Mouse (Mus musculus) myocyte (in vitro differentiated cells): ENCODE data around the gene Ttll8. TPM values are rescaled to one million over a fixed set of nuclear protein-coding genes. Genes with fewer than 3 reads are reported as not detected.

ENCODE experiments used
- H3K27me3 ChIP-seq: one replicate; pipeline ENCODE4 v1.6.1; 2011; ENCODE audit not compliant: control insufficient read depth, insufficient read depth, insufficient read length
- H3K36me3 ChIP-seq: one replicate; pipeline ENCODE4 v1.6.1; 2011; ENCODE audit not compliant: control insufficient read depth, insufficient read depth
- H3K4me2 ChIP-seq: one replicate; pipeline ENCODE4 v1.6.1; 2011; ENCODE audit warnings: low read depth, control low read depth
- H3K4me3 ChIP-seq: one replicate; pipeline ENCODE4 v1.5.1; 2011; ENCODE audit warnings: mild to moderate bottlenecking, control low read depth, moderate library complexity
- H3K79me2 ChIP-seq: one replicate; pipeline ENCODE4 v1.6.1; 2011; ENCODE audit not compliant: control insufficient read depth, insufficient read depth
- H3ac ChIP-seq: one replicate; pipeline ENCODE4 v1.6.1; 2011; ENCODE audit not compliant: control insufficient read depth, insufficient read length
- CEBPB ChIP-seq: IDR thresholded peaks from 2 replicates; pipeline ENCODE4 v1.6.1; 2011; ENCODE audit warnings: mild to moderate bottlenecking, moderate library complexity; ENCODE audit not compliant: poor library complexity, insufficient read depth, severe bottlenecking
- E2F4 ChIP-seq: IDR thresholded peaks from one replicate; pipeline ENCODE4 v1.6.1; 2011; ENCODE audit warnings: mild to moderate bottlenecking, control low read depth, moderate library complexity; ENCODE audit not compliant: insufficient read depth
- MAX ChIP-seq: IDR thresholded peaks from one replicate; pipeline ENCODE4 v1.6.1; 2011; ENCODE audit warnings: low read depth, mild to moderate bottlenecking, control low read depth
- MYOD1 ChIP-seq, 3 experiments: IDR thresholded peaks; one replicate each; pipeline ENCODE4 v1.6.1; 2011; ENCODE audit warnings: control low read depth in 2 of 3, low read depth in 2 of 3, mild to moderate bottlenecking in 2 of 3, moderate library complexity in 1 of 3; ENCODE audit not compliant: insufficient read length in 2 of 3, control insufficient read depth in 1 of 3
- MYOG ChIP-seq, 3 experiments: IDR thresholded peaks; one replicate each; pipeline ENCODE4 v1.6.1; 2011; ENCODE audit warnings: control low read depth in 2 of 3, low read depth in 2 of 3, mild to moderate bottlenecking in 2 of 3; ENCODE audit not compliant: insufficient read length in 2 of 3, control insufficient read depth in 1 of 3, insufficient read depth in 1 of 3
- POLR2A ChIP-seq: IDR thresholded peaks from one replicate; pipeline ENCODE4 v1.6.1; 2011; ENCODE audit warnings: low read depth, mild to moderate bottlenecking, control low read depth, moderate library complexity; ENCODE audit not compliant: insufficient read length
- POLR2AphosphoS2 ChIP-seq: IDR thresholded peaks from one replicate; pipeline ENCODE4 v1.6.1; 2011; ENCODE audit warnings: low read depth, control low read depth; ENCODE audit not compliant: insufficient read length
- REST ChIP-seq: IDR thresholded peaks from one replicate; pipeline ENCODE4 v1.6.1; 2011; ENCODE audit warnings: mild to moderate bottlenecking, control low read depth, moderate library complexity; ENCODE audit not compliant: insufficient read depth, insufficient read length
- SRF ChIP-seq: IDR thresholded peaks from one replicate; pipeline ENCODE4 v1.6.1; 2011; ENCODE audit warnings: low read depth; ENCODE audit not compliant: control insufficient read depth, insufficient read length
- TCF12 ChIP-seq: IDR thresholded peaks from one replicate; pipeline ENCODE4 v1.6.1; 2011; ENCODE audit warnings: mild to moderate bottlenecking, control low read depth; ENCODE audit not compliant: poor library complexity, insufficient read depth, severe bottlenecking
- TCF3 ChIP-seq: IDR thresholded peaks from one replicate; pipeline ENCODE4 v1.6.1; 2011; ENCODE audit warnings: low read depth, control low read depth; ENCODE audit not compliant: insufficient read length
- USF1 ChIP-seq: IDR thresholded peaks from one replicate; pipeline ENCODE4 v1.6.1; 2011; ENCODE audit warnings: low read depth, mild to moderate bottlenecking, control low read depth, moderate library complexity
- polyA plus RNA-seq: library from polyadenylated mRNA; unstranded; fragments of >200 nt; fragmentation: generic; extraction: Trizol; gene quantifications from one replicate; pipeline ENCODE4 v1.2.1, GENCODE M21; 2012; ENCODE audit warnings: missing spikeins

Gene Ttll8
- polyA plus RNA-seq, 1 experiment = not detected

DNA sequence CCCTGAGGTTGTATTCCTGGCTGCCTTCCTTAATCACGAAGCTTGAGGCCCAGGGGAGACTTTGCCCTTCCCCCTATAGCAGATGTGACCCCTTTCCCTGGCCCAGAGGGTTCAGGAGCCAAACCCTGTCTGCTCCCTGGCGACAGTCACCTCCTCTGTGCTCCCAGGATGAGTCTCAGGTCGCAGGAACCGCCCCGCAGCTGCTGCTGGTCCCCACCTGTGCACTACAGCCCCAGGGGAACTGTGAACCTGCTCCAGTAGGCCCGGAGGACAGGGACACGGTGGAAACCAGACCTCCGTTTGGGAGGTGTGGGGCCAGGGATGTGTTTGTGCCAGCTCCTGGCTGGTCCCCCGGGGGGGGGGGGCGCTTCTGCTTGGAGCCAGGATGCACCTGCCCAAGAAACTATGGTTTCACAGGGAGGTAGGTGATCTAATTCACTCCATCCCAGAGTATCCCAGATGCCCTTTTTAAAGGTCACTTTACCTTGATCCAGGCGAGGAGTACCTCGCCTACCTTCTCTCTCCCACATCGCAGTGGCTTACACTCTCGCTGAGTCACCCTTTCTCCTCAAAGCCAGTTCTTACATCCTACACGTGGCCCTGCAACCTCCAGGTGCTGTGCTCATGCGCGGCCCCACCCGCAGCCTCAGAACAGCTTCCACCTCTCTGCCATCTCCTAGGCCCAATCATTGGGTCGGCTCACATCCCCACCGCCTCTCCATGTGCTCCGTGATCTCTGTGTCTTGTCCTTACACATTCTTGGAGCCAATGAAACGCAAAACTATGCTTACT, 72.8 kb downstream of the Ttll8 start:
- H3K79me2 ChIP-seq = no peaks in the 10 kb centered on the region
- no peak overlapping the region for H3ac ChIP-seq
- H3K27me3 ChIP-seq = peaks cover 8% of the 10 kb centered on the region
- H3K4me3 ChIP-seq = no peak overlapping the region
- H3K4me2 ChIP-seq = no peak overlapping the region
- TF ChIP-seq MYOG (IDR thresholded peaks at IDR 0.05; ENCODE audit: control insufficient read depth in 1 of 3, insufficient read depth in 1 of 3, insufficient read length in 2 of 3, low read depth in 2 of 3) = no peak
- no peak for TF ChIP-seq SRF
- no peak for TF ChIP-seq USF1
- no peak for TF ChIP-seq POLR2AphosphoS2
- no peak for TF ChIP-seq TCF12
- TF ChIP-seq TCF3 = no peak
- no peak for TF ChIP-seq MYOD1 (IDR thresholded peaks at IDR 0.05; ENCODE audit: control insufficient read depth in 1 of 3, insufficient read length in 2 of 3, low read depth in 2 of 3)
- no peaks in the 10 kb centered on the region for H3K36me3 ChIP-seq

DNA sequence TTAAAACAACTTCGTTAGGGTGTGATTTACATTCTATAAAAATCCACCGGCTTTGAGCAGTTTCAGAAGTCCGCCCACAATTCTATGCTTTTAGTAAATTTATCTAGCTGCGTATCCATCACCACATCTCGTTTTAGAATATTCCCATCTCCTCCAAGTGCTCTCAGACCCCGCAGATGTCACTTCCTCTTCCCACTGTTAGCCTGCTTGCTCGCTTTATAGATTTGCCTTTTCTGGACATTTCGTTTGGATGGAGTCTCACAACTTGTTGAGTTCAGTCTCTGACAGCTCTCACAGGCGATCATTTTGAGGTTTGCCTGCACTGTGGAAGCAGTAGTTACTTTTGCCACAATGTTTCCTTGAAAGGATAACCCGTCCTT, 77.2 kb downstream of the Ttll8 start:
- TF ChIP-seq TCF3 (no peak), MAX (no peak), E2F4 (no peak), POLR2AphosphoS2 (no peak), SRF (no peak), TCF12 (no peak), MYOD1 (IDR thresholded peaks at IDR 0.05; ENCODE audit: control insufficient read depth in 1 of 3, insufficient read length in 2 of 3, low read depth in 2 of 3) (no peak), USF1 (no peak), REST (no peak)

DNA sequence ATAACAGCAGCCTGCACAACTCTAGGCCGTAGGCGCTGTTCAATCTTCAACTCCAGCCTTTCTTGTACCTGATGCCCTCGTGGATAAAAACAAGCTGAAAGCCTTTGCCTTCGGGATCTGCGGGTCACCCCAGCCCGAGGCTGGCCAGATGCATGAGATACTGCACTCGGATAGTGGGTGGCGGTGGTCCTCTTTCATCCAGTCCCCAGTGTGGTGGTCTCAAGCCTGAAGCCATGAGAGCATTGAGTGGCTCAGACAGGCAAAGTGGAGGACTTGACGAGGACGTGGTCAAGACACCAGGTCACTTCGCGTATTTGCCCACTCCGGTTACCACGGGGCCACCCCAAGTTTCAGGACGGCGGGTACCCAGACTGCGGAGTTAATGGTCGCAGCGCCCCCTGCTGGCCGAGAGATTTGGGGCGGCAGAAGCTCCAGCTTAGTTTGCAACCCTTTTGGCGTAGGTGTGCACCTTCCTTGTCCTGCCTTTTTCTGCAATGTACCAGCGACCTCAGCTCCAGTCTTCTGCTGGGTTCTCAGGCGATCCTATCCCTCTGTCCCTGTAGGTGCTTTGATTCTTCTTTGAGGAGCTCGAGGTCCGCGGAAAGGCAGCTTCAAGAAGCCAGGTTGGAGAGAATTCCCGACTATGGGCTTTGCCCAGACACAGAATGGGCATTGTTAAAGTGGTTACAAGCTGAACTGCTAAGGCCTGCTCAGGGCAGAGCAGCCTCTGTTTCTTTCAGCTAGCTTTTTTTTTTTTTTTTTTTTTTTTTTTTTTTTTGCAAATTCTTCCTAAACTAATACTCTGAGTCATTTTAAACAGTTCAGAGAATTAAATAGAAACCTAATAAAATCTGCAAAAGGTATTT, 77.8 kb downstream of the Ttll8 start:
- Histone ChIP-seq H3K27me3 (peaks cover 3% of the 10 kb centered on the region), H3K79me2 (no peaks in the 10 kb centered on the region), H3K36me3 (no peaks in the 10 kb centered on the region), H3K4me3 (no peak overlapping the region), H3ac (no peak overlapping the region), H3K4me2 (peak overlapping the region; percentile 64)
- TF ChIP-seq CEBPB (no peak), MYOD1 (IDR thresholded peaks at IDR 0.05; ENCODE audit: control insufficient read depth in 1 of 3, insufficient read length in 2 of 3, low read depth in 2 of 3) (no peak), TCF3 (no peak), REST (no peak), E2F4 (no peak), SRF (no peak), MYOG (IDR thresholded peaks at IDR 0.05; ENCODE audit: control insufficient read depth in 1 of 3, insufficient read depth in 1 of 3, insufficient read length in 2 of 3, low read depth in 2 of 3) (no peak), USF1 (no peak), MAX (no peak), POLR2AphosphoS2 (no peak), POLR2A (no peak), TCF12 (no peak)

More for the DNA sequence above, 77.2 kb downstream of the Ttll8 start:
- H3K27me3 ChIP-seq = peaks cover 8% of the 10 kb centered on the region
- no peak overlapping the region for H3K4me3 ChIP-seq
- H3K36me3 ChIP-seq = no peaks in the 10 kb centered on the region
- H3K4me2 ChIP-seq = no peak overlapping the region
- no peak overlapping the region for H3ac ChIP-seq
- H3K79me2 ChIP-seq = no peaks in the 10 kb centered on the region

DNA sequence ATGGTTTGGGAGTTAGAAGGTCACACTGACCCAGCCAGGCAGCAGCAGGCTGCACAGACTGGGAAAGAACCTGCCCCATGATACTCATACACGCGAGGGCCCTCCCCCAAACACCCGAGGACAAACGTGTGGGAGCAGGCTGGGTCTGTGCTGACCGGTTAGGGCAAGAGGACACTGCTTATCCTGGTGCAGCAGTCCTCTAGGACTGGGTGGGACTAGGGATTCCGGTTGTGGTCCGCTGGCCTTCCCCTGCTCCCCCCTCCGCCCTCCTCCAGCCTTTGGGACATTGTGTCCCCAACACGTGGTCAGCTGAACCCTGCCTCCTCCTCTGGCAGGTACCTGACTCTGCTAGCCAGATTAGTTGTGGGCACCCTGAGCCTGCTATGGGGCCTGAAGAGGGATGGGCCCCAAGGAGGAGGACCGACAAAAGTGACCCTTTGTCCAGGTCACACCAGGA, 78.6 kb downstream of the Ttll8 start:
- H3K27me3 ChIP-seq = no peaks in the 10 kb centered on the region
- no peaks in the 10 kb centered on the region for H3K79me2 ChIP-seq
- TF ChIP-seq POLR2A (no peak), MYOD1 (IDR thresholded peaks at IDR 0.05; ENCODE audit: control insufficient read depth in 1 of 3, insufficient read length in 2 of 3, low read depth in 2 of 3) (no peak), USF1 (no peak), TCF12 (no peak), MAX (no peak), SRF (no peak), TCF3 (no peak), CEBPB (no peak), POLR2AphosphoS2 (no peak), MYOG (IDR thresholded peaks at IDR 0.05; ENCODE audit: control insufficient read depth in 1 of 3, insufficient read depth in 1 of 3, insufficient read length in 2 of 3, low read depth in 2 of 3) (no peak), REST (no peak), E2F4 (no peak)
- H3K4me3 ChIP-seq = no peak overlapping the region
- H3K4me2 ChIP-seq = no peak overlapping the region
- H3ac ChIP-seq = no peak overlapping the region
- no peaks in the 10 kb centered on the region for H3K36me3 ChIP-seq
